Mouse (Mus musculus): Measurements from ENCODE around the gene Nfrkb.
A peak's percentile ranks its signal among the peaks of the same experiment; 100 is the strongest.

The Nfrkb gene

GRCm38 (mm10) chr9:31385947-31386354 lies at the start of gene Nfrkb:
TSS of gene Nfrkb (plus strand) at chr9:31386192.
- peak; percentile 23; the same call in 1 of the 2 replicates for TF ChIP-seq GATA4 (IDR thresholded peaks at IDR 0.05; ENCODE audit: insufficient replicate concordance, low read length)

- no peak for TF ChIP-seq GATA4 (IDR thresholded peaks at IDR 0.05; ENCODE audit: insufficient replicate concordance, low read length)
Observed at GRCm38 (mm10) chr9:31344289-31344831, 41.6 kb upstream of the Nfrkb start.

GRCm38 (mm10) chr9:31346575-31347080 lies 39.4 kb upstream of the Nfrkb start:
- TF ChIP-seq GATA4 (IDR thresholded peaks at IDR 0.05; ENCODE audit: insufficient replicate concordance, low read length), result no peak

- TF ChIP-seq GATA4 (IDR thresholded peaks at IDR 0.05; ENCODE audit: insufficient replicate concordance, low read length), result no peak
Observed at GRCm38 (mm10) chr9:31348458-31348857, 37.5 kb upstream of the Nfrkb start.

GRCm38 (mm10) chr9:31348915-31349314 lies 37.1 kb upstream of the Nfrkb start:
- TF ChIP-seq GATA4 (IDR thresholded peaks at IDR 0.05; ENCODE audit: insufficient replicate concordance, low read length), result no peak

GRCm38 (mm10) chr9:31352716-31353115 lies 33.3 kb upstream of the Nfrkb start:
- no peak for TF ChIP-seq GATA4 (IDR thresholded peaks at IDR 0.05; ENCODE audit: insufficient replicate concordance, low read length)

GRCm38 (mm10) chr9:31353518-31353917 lies 32.5 kb upstream of the Nfrkb start:
- TF ChIP-seq GATA4 (IDR thresholded peaks at IDR 0.05; ENCODE audit: insufficient replicate concordance, low read length), result no peak

GRCm38 (mm10) chr9:31354051-31354450 lies 31.9 kb upstream of the Nfrkb start:
- no peak for TF ChIP-seq GATA4 (IDR thresholded peaks at IDR 0.05; ENCODE audit: insufficient replicate concordance, low read length)

- TF ChIP-seq GATA4 (IDR thresholded peaks at IDR 0.05; ENCODE audit: insufficient replicate concordance, low read length), result no peak
Observed at GRCm38 (mm10) chr9:31363698-31364609, 22.0 kb upstream of the Nfrkb start.

- TF ChIP-seq GATA4 (IDR thresholded peaks at IDR 0.05; ENCODE audit: insufficient replicate concordance, low read length), result no peak
Observed at GRCm38 (mm10) chr9:31365086-31365485, 20.9 kb upstream of the Nfrkb start.

- no peak for TF ChIP-seq GATA4 (IDR thresholded peaks at IDR 0.05; ENCODE audit: insufficient replicate concordance, low read length)
Observed at GRCm38 (mm10) chr9:31371740-31372139, 14.3 kb upstream of the Nfrkb start.

- TF ChIP-seq GATA4 (IDR thresholded peaks at IDR 0.05; ENCODE audit: insufficient replicate concordance, low read length), result no peak
Observed at GRCm38 (mm10) chr9:31376661-31377060, 9.3 kb upstream of the Nfrkb start.

- no peak for TF ChIP-seq GATA4 (IDR thresholded peaks at IDR 0.05; ENCODE audit: insufficient replicate concordance, low read length)
Observed at GRCm38 (mm10) chr9:31384786-31385499, 1.0 kb upstream of the Nfrkb start.

- TF ChIP-seq GATA4 (IDR thresholded peaks at IDR 0.05; ENCODE audit: insufficient replicate concordance, low read length), result no peak
Observed at GRCm38 (mm10) chr9:31385500-31385869, 507 bp upstream of the Nfrkb start.

GRCm38 (mm10) chr9:31386368-31387180 lies 582 bp downstream of the Nfrkb start:
- no peak; the same call in 1 of the 2 replicates for TF ChIP-seq GATA4 (IDR thresholded peaks at IDR 0.05; ENCODE audit: insufficient replicate concordance, low read length)
